ENCODE assay signal across 8 mouse cellular contexts in genomic region chr17:31325451-31326219, GRCm38 (mm10). TPM values are rescaled to one million over a fixed set of nuclear protein-coding genes. Genes with fewer than 3 reads are reported as not detected.
DNase-seq lines count a peak whose midpoint lies in the region; ATAC-seq lines count a peak whose summit lies in the region.

No protein-coding gene starts in this region.

- 72% methylated on average over 12 of the region's 13 CpGs for WGBS in macrophage (ENCODE audit: missing documents)

- no peak for ATAC-seq in cerebellum, adult (ENCODE audit: insufficient number of reproducible peaks, low FRiP score, low TSS enrichment)

- peaks cover 12% of the 10 kb centered on the region for H3K36me3 ChIP-seq in macrophage (ENCODE audit: inconsistent target)

- 0 out of 2 replicates have a peak overlapping the region, but pooled peaks have one; percentile 1 for H3K27ac ChIP-seq in macrophage

- DNase-seq in cerebellum, postnatal 10 days = peak; percentile 82 to 84
- DNase-seq in right cerebral cortex, postnatal 14 days = peak; percentile 63
- no peak for DNase-seq in right cerebral cortex, postnatal 25 days
- peak; percentile 44 for DNase-seq in gastrocnemius, postnatal 25 days
- DNase-seq in thymus, postnatal 10 days (ENCODE audit: low spot score in 2 of 2) = peak; percentile 60 to 77
- no peak for DNase-seq in left cerebral cortex, adult 9 months (ENCODE audit: low spot score in 2 of 2)

- no peaks in the 10 kb centered on the region for H3K79me2 ChIP-seq in macrophage (ENCODE audit: inconsistent target)

- no peak overlapping the region for H3K4me3 ChIP-seq in macrophage (ENCODE audit: inconsistent target)

RNA-seq across cellular contexts. Expression of gene Slc37a1, which starts 39.0 kb away (rescaled TPM):
- total RNA-seq in gastrocnemius, postnatal 25 days (2021) = 1 to 10 TPM; 3.0 to 5.2 TPM
- total RNA-seq in macrophage (2018; cell fraction: chromatin; rRNA removed) = 10 to 100 TPM in 22 of 26 experiments, 1 to 10 TPM in 4; 3.0 to 79.5 (median 25.7) TPM
- 10 to 100 TPM in 11 of 26 experiments, 1 to 10 TPM in 15; 4.6 to 14.2 (median 9.4) TPM for total RNA-seq in macrophage (2018; cell fraction: cytosol; rRNA removed)
- 10 to 100 TPM in 25 of 26 experiments, 1 to 10 TPM in 1; 9.2 to 42.3 (median 22.1) TPM for total RNA-seq in macrophage (2018; cell fraction: nucleus; rRNA removed)
- 6.0 to 11.0 TPM (median 7.9 TPM) in 3 replicates for polyA plus RNA-seq in macrophage (2018)

RNA-seq across cellular contexts. Expression of gene Rsph1, which starts 48.5 kb away (rescaled TPM):
- 10 to 100 TPM in 1 of 2 experiments, 1 to 10 TPM in 1; 8.0 to 10.2 TPM for total RNA-seq in gastrocnemius, postnatal 25 days (2021)
- total RNA-seq in macrophage (2018; cell fraction: chromatin; rRNA removed) = not detected
- under 1 TPM in 16 of 26 experiments, not detected in 10; 0.14 to 0.65 (median 0.35) TPM for total RNA-seq in macrophage (2018; cell fraction: cytosol; rRNA removed)
- total RNA-seq in macrophage (2018; cell fraction: nucleus; rRNA removed) = not detected
- polyA plus RNA-seq in macrophage (2018) = 0.33 to 0.92 TPM (median 0.59 TPM) in 3 replicates

Comparison
In these comparisons a context has a peak if more than half of its experiments do, and no peak if none do; other contexts are left out.
1. DNase-seq: peak in cerebellum, postnatal 10 days (2 of 2), right cerebral cortex, postnatal 14 days (single experiment), gastrocnemius, postnatal 25 days (single experiment) and thymus, postnatal 10 days (2 of 2); none in right cerebral cortex, postnatal 25 days (single experiment) and left cerebral cortex, adult 9 months (0 of 2).